Mouse (Mus musculus): ENCODE measurements at regions not wholly inside any gene's neighbourhood (a gene's known extent, or its start where the extent isn't known, plus 50 kb on each side); places are given as distances from the start of the nearest gene placed in this dataset.

GRCm38 (mm10) chr10:46454442-46454841, 876.8 kb downstream of the Hace1 start:
- no peak for DNase-seq (ENCODE audit: low read depth, low spot score)

- no peak for DNase-seq (ENCODE audit: low read depth, low spot score)
These were observed 881.1 kb downstream of the Hace1 start for GRCm38 (mm10) chr10:46458686-46459085.

DNA sequence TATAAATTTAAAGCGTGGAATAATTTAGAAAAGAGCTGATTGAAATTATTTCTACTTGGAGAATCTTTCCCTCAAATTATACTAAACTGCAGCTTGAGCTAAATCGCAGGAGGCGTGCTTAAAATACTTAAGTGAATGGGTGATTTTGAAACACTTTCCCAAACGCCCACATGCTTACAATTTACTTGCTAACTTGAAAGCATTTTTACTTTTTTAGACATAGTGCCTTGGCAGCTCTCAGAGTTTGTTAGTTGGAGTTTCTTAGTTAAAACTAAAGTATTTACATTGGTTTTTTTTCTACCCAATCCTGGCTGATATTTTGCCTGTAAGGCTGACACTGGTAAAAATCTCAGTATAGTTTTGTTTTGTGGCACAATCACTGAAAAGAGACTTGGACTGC, 906.0 kb downstream of the Hace1 start:
- DNase-seq (ENCODE audit: low read depth, low spot score): peak; percentile 26
